Comparison of ENCODE assay signal across 20 mouse cellular contexts in the genomic region with DNA sequence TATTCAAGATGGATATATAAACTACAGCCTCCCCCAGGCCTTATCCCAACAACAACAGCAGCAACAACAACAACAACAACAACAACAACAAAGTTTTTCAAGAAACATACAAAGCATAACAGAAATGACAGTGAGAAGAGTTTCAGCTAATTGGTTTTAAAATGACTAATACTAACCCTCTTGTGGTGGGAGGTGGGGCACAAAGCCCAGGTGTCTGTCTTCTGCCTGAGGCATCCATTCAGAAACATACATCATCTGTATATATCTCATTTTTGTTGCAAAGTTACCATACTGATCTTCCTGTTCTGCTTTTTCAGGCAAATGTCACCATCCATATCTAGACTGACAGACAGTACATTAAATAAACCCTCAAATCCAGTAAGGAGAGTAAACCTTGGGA.
DNase-seq lines count a peak whose midpoint lies in the region; ATAC-seq lines count a peak whose summit lies in the region.
"Had no signal": no experiment of that assay in that cellular context is flagged by ENCODE, and none has a peak within 500 bp of the region (broad histone marks: within the 10 kb centered on the region; RNA-seq: fewer than 3 reads in every experiment).

No protein-coding gene starts in this region.

- H3K4me2 ChIP-seq in forebrain, embryonic 13.5 days: no peak overlapping the region
- no peak overlapping the region for H3K4me2 ChIP-seq in forebrain, embryonic 16.5 days (ENCODE audit: low read length)
- no peak overlapping the region for H3K4me2 ChIP-seq in midbrain, embryonic 11.5 days
- H3K4me2 ChIP-seq in midbrain, embryonic 16.5 days (ENCODE audit: low read length): no peak overlapping the region
- H3K4me2 ChIP-seq in hindbrain, embryonic 13.5 days: no peak overlapping the region
- H3K4me2 ChIP-seq in midbrain, embryonic 15.5 days: no peak overlapping the region
- H3K4me2 ChIP-seq: heart, embryonic 15.5 days; lung, embryonic 14.5 days had no signal

- no peak overlapping the region for H3K9ac ChIP-seq in forebrain, embryonic 13.5 days
- no peak overlapping the region for H3K9ac ChIP-seq in forebrain, embryonic 16.5 days (replicated peaks; ENCODE audit: low read depth, low read length)
- no peak overlapping the region for H3K9ac ChIP-seq in midbrain, embryonic 11.5 days (ENCODE audit: low read length)
- H3K9ac ChIP-seq in midbrain, embryonic 16.5 days (ENCODE audit: low read depth, low read length): no peak overlapping the region
- no peak overlapping the region for H3K9ac ChIP-seq in hindbrain, embryonic 13.5 days
- no peak overlapping the region for H3K9ac ChIP-seq in midbrain, embryonic 15.5 days
- H3K9ac ChIP-seq: heart, embryonic 15.5 days; liver, embryonic 14.5 days; lung, embryonic 14.5 days had no signal

- no peaks in the 10 kb centered on the region for H3K36me3 ChIP-seq in forebrain, embryonic 13.5 days (ENCODE audit: poor library complexity, severe bottlenecking)
- no peaks in the 10 kb centered on the region for H3K36me3 ChIP-seq in forebrain, embryonic 16.5 days (ENCODE audit: control insufficient read depth, insufficient read depth)
- no peaks in the 10 kb centered on the region for H3K36me3 ChIP-seq in midbrain, embryonic 11.5 days (ENCODE audit: control insufficient read depth, insufficient read depth, low read length)
- no peaks in the 10 kb centered on the region for H3K36me3 ChIP-seq in midbrain, embryonic 16.5 days (ENCODE audit: control insufficient read depth, insufficient read depth, low read length)
- no peaks in the 10 kb centered on the region for H3K36me3 ChIP-seq in hindbrain, embryonic 13.5 days
- H3K36me3 ChIP-seq in midbrain, embryonic 15.5 days (replicated peaks): no peaks in the 10 kb centered on the region
- H3K36me3 ChIP-seq: embryonic facial prominence, embryonic 10.5 days; heart, embryonic 15.5 days had no signal

- DNase-seq in midbrain, embryonic 11.5 days (ENCODE audit: low spot score, missing footprints): peak; percentile 87
- DNase-seq in frontal cortex, postnatal 25 days (ENCODE audit: low spot score in 2 of 2): no peak
- no peak for DNase-seq in gastrocnemius, postnatal 36 days
- DNase-seq: adrenal gland, adult 2 months; gastrocnemius, adult 2 months; heart, postnatal 36 days; kidney, adult 2 months; lung, embryonic 14.5 days had no signal

- no peaks in the 10 kb centered on the region for H3K9me3 ChIP-seq in forebrain, embryonic 13.5 days (replicated peaks)
- H3K9me3 ChIP-seq in forebrain, embryonic 16.5 days (ENCODE audit: control insufficient read depth, low read length): no peaks in the 10 kb centered on the region
- no peaks in the 10 kb centered on the region for H3K9me3 ChIP-seq in midbrain, embryonic 11.5 days (ENCODE audit: control insufficient read depth, low read length)
- no peaks in the 10 kb centered on the region for H3K9me3 ChIP-seq in midbrain, embryonic 16.5 days (replicated peaks; ENCODE audit: control insufficient read depth, low read length, poor library complexity, severe bottlenecking)
- no peaks in the 10 kb centered on the region for H3K9me3 ChIP-seq in hindbrain, embryonic 13.5 days
- H3K9me3 ChIP-seq in midbrain, embryonic 15.5 days: no peaks in the 10 kb centered on the region
- H3K9me3 ChIP-seq: embryonic facial prominence, embryonic 10.5 days; heart, embryonic 15.5 days had no signal

- H3K27ac ChIP-seq in forebrain, embryonic 13.5 days: 0 out of 2 replicates have a peak overlapping the region, but pooled peaks have one; percentile 54
- H3K27ac ChIP-seq in forebrain, embryonic 16.5 days (ENCODE audit: low read length): no peak overlapping the region
- H3K27ac ChIP-seq in midbrain, embryonic 11.5 days (ENCODE audit: low read depth, low read length): peak overlapping the region; percentile 65
- no peak overlapping the region for H3K27ac ChIP-seq in midbrain, embryonic 16.5 days (ENCODE audit: low read length)
- peak overlapping the region; percentile 63 for H3K27ac ChIP-seq in hindbrain, embryonic 13.5 days
- 0 out of 2 replicates have a peak overlapping the region, but pooled peaks have one; percentile 51 for H3K27ac ChIP-seq in midbrain, embryonic 15.5 days
- H3K27ac ChIP-seq: embryonic facial prominence, embryonic 10.5 days; gastrocnemius, adult 2 months; heart, embryonic 15.5 days; kidney, postnatal 0 days; left cerebral cortex, adult 2 months; liver, embryonic 14.5 days had no signal

- ATAC-seq in forebrain, embryonic 13.5 days: no peak
- ATAC-seq in forebrain, embryonic 16.5 days: no peak
- ATAC-seq in midbrain, embryonic 11.5 days (ENCODE audit: low FRiP score): peak; percentile 13
- ATAC-seq in midbrain, embryonic 16.5 days: no peak
- ATAC-seq in hindbrain, embryonic 13.5 days (ENCODE audit: low FRiP score): no peak
- no peak for ATAC-seq in midbrain, embryonic 15.5 days (replicated peaks)
- ATAC-seq: CD4-positive, CD25-positive, alpha-beta regulatory T cell, adult 4 months; Patski had no signal

- H3K4me3 ChIP-seq in forebrain, embryonic 13.5 days: no peak overlapping the region
- no peak overlapping the region for H3K4me3 ChIP-seq in forebrain, embryonic 16.5 days (replicated peaks; ENCODE audit: low read length)
- H3K4me3 ChIP-seq in midbrain, embryonic 11.5 days (ENCODE audit: low read depth, low read length): no peak overlapping the region
- no peak overlapping the region for H3K4me3 ChIP-seq in midbrain, embryonic 16.5 days (ENCODE audit: low read depth, low read length)
- H3K4me3 ChIP-seq in hindbrain, embryonic 13.5 days: no peak overlapping the region
- no peak overlapping the region for H3K4me3 ChIP-seq in midbrain, embryonic 15.5 days
- H3K4me3 ChIP-seq: embryonic facial prominence, embryonic 10.5 days; gastrocnemius, adult 2 months; heart, embryonic 15.5 days; left cerebral cortex, adult 2 months had no signal

- H3K27me3 ChIP-seq in forebrain, embryonic 13.5 days: 0 out of 2 replicates have a peak, but pooled peaks cover 10% of the 10 kb centered on the region
- no peaks in the 10 kb centered on the region for H3K27me3 ChIP-seq in forebrain, embryonic 16.5 days (replicated peaks; ENCODE audit: control insufficient read depth, insufficient read depth, low read length)
- H3K27me3 ChIP-seq in midbrain, embryonic 11.5 days (ENCODE audit: control insufficient read depth, insufficient read depth, low read length): no peaks in the 10 kb centered on the region
- H3K27me3 ChIP-seq in midbrain, embryonic 16.5 days (ENCODE audit: control insufficient read depth, insufficient read depth, low read depth, low read length): no peaks in the 10 kb centered on the region
- no peaks in the 10 kb centered on the region for H3K27me3 ChIP-seq in hindbrain, embryonic 13.5 days
- no peaks in the 10 kb centered on the region for H3K27me3 ChIP-seq in midbrain, embryonic 15.5 days (replicated peaks)
- H3K27me3 ChIP-seq: heart, embryonic 15.5 days; Patski had no signal

- intact Hi-C loops in gastrocnemius, postnatal 36 days (cut with DNase I): no loop called here

- H3K4me1 ChIP-seq in forebrain, embryonic 13.5 days: peaks cover 48% of the 10 kb centered on the region
- peaks cover 28% of the 10 kb centered on the region for H3K4me1 ChIP-seq in forebrain, embryonic 16.5 days (replicated peaks; ENCODE audit: control insufficient read depth, insufficient read depth, low read length)
- H3K4me1 ChIP-seq in midbrain, embryonic 11.5 days (ENCODE audit: control insufficient read depth, insufficient read depth, low read length): peaks cover 33% of the 10 kb centered on the region
- peaks cover 30% of the 10 kb centered on the region for H3K4me1 ChIP-seq in midbrain, embryonic 16.5 days (ENCODE audit: control insufficient read depth, insufficient read depth, low read length)
- peaks cover 56% of the 10 kb centered on the region for H3K4me1 ChIP-seq in hindbrain, embryonic 13.5 days (replicated peaks)
- H3K4me1 ChIP-seq in midbrain, embryonic 15.5 days: peaks cover 45% of the 10 kb centered on the region

Comparison
In these comparisons a context has a peak if more than half of its experiments do, and no peak if none do; other contexts are left out.
1. H3K27ac ChIP-seq: peak in forebrain, embryonic 13.5 days (single experiment), midbrain, embryonic 11.5 days (single experiment), hindbrain, embryonic 13.5 days (single experiment) and midbrain, embryonic 15.5 days (single experiment); none in forebrain, embryonic 16.5 days (single experiment) and midbrain, embryonic 16.5 days (single experiment).